Mouse (Mus musculus) heart, adult 8-10 months (tissue): Measurements from ENCODE around the gene Exoc4. TPM values are rescaled to one million over a fixed set of nuclear protein-coding genes. Genes with fewer than 3 reads are reported as not detected.

Experiments used
- DNase-seq: peaks from one replicate; pipeline ENCODE4 v3.0.0; 2022; ENCODE audit warnings: low spot score
- total RNA-seq, 4 experiments: library from RNA; stranded (reverse); gene quantifications; 2 replicates each; pipeline ENCODE4 v1.2.4; 2022

Exoc4 gene
- total RNA-seq, 4 experiments from 2014 or later, result 33.9 to 40.6 (median 36.6) TPM

DNA sequence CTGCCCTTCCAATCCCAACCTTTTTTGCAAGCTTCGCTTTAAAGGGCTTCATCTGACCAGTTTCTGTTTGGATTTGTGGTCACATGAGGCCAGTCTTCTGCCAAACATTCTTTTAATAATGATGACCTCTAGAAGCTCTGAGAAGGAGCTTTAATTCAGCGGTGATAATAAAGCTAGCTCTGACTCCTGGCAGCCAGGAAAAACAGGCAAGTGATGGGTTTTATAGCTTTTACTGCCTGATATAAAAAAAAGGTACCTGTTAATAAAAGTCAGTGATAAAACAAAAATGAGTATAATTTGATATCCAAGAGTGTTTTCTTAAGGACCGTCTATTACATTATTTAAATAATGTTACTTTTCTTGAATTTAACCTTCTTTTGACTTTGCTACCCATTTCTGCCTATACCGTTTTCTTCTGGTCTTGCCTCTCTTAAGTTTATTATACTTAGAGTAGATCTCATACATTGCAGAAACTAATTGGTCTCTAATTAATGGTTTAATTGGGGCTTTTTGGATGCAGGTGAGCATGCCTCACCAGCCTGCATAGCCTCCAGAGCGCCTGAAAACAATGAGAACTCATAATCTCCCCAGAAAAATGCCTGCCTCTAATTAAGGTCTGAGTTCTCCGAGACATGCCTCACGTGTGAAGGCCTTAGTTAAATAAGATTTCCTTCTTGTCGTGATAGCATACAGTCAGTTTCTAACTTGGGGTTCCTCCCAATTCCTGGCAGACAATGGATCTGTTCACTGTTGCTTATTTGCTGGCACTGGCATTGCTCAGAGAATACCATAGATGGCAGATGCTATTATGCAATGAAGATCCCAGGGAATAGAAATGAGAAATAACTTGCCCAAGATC is 681.4 kb downstream of the Exoc4 start:
- no peak for DNase-seq

DNA sequence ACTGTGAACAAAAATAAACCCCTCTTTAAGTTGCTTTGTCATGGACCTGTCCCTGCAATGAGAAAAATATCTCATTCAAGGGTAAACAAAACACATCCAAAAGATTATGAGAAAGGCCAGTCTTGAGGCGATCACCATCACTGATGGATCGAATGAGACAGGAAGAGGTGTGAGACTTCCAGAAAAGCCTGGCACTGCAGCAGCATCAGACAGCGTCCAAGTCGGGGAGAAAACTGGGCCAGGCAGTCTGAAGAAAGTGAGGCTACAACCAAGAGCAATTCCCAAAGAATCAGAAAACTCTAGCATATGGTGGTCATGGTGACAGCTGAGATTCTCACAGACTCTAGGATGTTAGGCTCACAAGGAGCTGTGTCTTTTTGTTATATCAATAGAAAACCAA is 689.0 kb downstream of the Exoc4 start:
- DNase-seq, result no peak

DNA sequence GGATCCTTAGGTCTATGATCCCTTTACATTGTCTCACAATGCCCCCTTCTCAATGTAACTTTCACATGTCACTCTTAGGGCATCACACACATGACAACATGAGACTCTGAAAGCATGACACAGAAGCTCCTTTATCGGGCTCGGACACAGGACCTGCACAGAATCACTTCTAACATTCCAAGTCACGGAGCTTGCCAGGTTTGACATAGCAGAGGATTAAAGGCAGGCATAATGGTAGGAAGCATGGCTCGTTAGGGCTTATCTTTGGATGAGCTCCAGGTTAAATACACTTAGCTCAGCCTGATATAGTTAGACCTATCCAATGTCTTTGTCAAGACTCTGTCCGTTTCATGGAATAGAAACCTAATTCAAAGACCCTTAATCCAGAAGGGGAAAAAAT is 690.3 kb downstream of the Exoc4 start:
- DNase-seq, result no peak

DNA sequence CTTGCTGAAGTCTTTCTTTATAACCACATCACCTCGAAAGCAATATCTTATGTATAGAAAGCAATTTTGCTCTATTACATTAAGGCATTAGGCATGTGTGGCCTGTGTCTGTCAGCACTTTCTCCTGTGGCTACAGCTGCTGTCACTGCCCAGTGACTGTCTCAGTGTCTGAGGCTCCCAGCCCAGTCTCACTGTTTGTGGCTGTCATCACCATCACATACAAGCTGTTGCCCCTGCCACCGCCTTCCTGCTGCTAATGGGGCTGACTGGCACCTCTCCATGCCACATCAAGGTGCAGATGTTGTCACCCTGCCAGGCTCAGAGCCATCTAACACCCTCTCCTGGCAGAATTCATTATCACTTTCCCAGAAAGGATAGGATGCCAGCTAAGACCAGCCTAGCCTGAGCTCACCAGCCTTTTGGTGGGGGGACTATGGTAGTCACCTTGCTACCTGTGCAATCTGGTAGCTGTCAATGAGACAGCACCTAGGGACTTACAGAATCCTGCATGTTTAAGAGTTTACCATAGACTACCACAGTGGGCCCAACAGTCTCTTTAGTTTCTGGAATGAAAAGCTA is 698.1 kb downstream of the Exoc4 start:
- DNase-seq, result no peak

DNA sequence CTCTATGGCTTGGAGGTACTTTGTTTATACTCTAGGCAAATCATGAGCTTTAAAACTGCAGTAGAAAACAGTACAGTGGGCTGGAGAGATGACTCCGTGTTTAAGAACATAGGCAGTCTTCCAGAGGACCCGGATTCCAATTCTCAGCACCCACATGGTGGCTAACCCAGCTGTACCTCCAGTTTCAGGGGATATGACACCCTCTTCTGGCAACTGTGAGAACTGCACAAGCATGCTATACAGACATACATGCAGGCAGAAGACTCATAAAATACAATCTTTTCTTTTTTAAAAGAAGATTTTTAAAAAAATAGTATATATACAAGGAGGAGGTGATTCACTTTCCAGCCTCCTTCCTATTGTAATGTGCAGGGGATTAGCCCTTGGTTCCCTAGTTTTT is 701.2 kb downstream of the Exoc4 start:
- no peak for DNase-seq

DNA sequence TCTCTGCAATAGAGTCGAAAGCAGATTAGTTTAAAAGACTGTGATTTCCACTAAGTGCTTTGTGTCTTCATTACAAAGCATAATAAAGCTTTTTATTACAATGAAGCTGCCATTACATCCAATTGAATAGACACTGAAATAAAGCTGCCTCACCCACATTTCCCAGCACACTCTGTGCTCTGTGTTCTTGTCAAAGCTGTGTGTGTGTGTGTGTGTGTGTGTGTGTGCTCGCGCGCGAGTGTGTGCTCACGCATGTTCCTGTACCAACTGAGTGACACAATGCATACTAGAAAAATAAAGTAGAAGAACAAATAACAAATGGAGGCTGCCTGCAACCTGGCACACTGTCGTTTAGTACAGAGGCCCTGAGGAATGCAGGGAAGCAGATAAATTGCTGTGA is 706.6 kb downstream of the Exoc4 start:
- DNase-seq, result no peak

DNA sequence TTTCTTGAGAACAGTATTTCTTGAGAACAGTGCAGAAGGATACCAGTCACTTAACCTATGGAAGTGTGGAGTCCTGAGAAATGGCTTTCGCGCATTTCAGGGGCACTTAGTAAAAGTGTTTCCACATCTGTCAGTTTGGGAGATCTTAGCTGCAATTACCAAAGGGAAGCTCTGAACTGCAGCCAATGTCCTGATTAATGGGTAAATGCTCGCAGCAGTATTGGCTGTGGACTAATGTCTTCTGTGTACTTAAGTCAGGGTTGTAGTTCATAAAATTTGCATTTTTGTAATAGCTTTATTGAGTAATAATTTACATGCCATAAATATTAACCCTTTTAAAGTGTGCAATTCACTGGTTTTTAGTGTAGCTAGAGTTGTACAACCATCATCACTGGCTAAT is 709.4 kb downstream of the Exoc4 start:
- DNase-seq, result no peak

DNA sequence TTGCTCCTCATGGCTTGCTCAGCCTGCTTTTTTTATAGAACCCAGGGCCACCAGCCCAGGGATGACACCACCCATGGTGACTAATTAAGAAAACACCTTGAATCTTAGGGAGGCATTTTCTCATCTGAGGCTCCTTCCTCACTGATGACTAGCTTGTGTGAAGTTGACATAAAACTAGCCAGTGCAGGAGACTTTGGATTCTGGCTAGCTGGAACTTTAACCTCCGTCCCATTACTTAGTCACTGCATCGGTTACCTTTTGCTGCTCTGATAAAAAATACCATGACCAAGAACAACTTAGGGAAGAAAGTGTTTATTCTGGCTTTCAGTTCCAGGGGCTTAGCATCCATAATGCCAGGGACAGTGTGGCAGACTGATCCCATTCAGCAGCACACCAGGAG is 711.9 kb downstream of the Exoc4 start:
- no peak for DNase-seq

DNA sequence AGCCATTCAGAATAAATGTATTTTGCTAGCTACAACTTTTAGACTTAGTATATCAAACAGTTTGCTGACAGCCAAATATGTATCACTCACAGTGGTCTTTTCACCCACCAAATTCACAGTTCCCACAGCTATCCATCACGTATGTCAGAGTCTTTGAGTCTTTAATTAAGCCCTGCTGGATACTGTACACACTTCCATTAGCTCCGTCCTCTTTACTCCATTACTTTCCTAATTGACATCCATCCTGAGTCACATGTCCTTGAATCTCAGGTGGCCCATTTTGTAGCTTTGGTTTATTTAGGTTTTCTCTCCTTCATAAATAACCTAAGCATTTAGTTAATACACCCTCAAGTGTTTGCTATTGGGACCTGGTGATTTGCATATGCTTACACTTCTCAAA is 714.2 kb downstream of the Exoc4 start:
- DNase-seq, result no peak

DNA sequence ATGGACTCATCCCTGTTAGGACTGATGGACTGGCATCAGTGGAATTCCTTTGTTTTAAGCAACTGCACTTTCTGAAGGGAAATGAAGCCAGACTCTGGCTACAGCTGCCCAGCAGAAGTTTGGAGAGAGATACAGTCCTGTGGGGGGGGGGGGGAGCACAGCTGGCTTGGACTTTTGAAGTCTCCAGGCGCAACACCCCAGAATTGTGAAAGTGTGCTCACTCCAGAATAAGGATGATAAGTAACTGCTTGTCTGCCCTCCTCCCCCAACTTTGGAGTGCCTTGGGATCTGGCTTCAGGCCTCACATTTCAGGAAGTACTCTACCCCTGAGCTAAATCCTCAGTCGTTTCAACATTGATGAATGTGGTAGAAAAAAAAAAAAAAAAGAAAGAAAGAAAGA is 716.7 kb downstream of the Exoc4 start:
- DNase-seq, result no peak

DNA sequence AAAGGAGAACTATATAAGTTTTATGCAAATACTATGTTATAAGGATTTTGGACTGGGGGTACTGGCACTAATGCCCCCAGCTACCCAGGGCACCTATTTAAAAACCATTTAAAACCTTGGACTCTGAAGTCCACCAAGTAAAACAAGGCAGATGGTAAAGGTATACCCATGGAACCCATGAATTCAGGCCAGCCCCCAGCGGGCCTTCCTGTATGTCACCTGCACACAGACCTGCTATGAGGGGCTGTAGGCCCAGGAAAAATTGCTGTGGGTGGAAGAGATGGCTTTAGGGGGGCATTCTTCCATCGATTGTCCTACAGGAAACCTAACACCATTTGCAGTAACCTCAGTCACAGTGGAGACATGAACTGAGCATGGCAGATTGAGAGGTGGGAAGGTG is 719.9 kb downstream of the Exoc4 start:
- no peak for DNase-seq

DNA sequence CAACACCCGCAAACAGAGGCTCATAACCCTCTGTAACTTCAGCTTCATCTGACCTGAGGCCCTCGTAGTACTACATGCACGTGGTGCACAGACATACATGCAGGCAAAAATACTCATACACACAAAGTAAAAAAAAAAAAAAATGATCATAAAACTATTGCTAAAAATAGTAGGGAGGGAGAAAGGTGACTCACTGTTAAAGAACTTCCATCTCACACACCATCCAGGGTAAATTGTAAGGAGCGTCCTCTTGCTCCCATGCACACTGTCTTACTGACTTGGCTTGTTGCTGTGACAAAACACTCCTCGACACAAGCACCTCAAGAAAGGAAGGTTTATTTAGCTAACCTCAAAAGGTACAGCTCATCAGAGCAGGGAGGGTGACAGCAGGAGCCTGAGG is 723.9 kb downstream of the Exoc4 start:
- no peak for DNase-seq

DNA sequence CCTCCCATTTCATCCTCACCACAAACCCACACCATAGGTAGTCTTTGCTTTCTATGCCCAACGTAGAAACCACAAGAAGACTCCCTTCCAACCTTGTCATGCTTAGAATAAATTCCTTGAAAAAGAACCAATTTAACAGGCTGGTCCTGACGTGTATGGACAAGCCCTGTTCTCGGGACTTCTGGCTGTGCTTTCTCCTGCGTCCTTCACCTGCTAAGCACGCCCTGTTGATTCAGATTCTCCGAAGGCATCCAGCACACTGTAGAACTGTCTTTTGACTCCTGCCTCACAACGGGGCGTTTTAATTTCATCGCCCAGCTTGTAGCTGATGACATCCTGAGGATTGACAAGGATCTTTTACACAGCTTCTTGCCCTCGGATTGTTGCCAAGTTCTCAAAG is 727.7 kb downstream of the Exoc4 start:
- no peak for DNase-seq

DNA sequence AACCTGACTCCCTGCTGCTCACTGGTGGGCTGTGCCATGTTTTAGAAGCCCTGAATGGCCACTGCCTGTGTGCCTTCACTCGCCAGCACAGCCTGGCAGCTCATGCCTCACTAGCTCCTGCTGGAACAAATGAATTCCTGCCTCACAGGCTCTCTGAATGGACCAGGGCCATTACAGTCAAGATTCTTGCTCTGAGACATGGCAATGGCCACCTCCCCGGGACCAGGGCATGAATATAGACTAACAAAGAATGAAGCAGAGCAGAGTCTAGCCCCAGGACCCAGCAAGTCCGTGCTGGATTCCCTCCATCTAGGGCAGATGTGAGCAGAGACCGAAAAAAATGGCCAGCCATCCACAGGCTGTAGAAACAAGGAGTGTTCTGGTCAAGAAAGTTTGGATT is 728.6 kb downstream of the Exoc4 start:
- no peak for DNase-seq

DNA sequence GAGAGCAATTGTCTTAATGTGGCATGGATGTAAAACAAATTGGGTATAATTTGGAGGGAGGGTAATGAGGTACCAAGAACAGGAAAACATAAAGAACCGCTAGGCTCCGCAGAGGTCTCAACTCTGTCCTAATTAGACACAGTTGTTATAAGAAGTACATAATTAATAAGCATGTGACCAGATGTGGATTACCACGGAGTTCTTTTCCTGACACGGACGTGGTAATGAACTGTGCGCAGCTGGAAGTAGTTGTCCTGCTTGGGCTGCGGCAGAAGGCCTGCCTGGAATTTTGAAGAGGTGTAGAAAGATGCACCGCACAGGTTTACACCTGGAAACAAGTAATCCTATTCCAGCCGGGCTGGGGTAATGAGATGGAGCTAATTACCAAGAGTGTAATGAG is 729.0 kb downstream of the Exoc4 start:
- DNase-seq, result no peak

DNA sequence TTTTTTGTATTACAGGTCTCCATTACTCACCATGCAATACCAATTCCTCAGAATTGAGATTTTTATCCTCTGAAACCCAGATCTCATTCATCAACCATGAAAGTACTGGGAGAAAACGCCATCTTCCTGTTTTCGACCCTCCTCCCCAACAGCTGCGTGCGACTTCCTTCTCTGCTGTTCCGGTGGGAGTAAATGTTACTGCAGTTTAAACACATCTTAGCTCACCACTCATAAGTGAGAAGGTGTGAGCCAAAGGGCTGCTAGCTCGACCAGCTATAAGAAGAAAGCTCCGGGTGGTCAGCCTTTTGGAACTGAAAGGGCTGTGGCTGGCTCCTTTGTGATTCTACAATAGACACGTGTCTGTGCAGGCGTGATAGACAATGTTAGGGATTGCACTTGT is 733.8 kb downstream of the Exoc4 start:
- no peak for DNase-seq

DNA sequence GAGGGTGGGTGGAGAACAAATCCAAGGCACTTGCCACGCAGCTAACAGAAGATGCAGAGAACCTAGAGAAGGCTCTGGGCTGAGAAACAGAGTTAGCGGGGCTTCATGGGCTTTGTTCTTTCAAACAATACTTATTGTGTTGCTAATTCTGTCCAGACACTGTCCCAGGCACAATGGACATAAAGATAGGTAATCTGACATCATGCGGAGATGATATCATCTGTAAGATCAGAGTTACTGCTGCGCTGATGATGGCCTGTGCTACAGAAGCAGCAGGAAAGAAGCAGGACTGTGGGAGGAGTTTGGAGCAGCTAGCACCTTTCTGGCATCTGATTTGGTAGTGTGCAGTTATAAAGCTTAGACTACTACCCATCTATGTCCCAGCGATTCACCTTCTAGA is 738.2 kb downstream of the Exoc4 start:
- no peak for DNase-seq

DNA sequence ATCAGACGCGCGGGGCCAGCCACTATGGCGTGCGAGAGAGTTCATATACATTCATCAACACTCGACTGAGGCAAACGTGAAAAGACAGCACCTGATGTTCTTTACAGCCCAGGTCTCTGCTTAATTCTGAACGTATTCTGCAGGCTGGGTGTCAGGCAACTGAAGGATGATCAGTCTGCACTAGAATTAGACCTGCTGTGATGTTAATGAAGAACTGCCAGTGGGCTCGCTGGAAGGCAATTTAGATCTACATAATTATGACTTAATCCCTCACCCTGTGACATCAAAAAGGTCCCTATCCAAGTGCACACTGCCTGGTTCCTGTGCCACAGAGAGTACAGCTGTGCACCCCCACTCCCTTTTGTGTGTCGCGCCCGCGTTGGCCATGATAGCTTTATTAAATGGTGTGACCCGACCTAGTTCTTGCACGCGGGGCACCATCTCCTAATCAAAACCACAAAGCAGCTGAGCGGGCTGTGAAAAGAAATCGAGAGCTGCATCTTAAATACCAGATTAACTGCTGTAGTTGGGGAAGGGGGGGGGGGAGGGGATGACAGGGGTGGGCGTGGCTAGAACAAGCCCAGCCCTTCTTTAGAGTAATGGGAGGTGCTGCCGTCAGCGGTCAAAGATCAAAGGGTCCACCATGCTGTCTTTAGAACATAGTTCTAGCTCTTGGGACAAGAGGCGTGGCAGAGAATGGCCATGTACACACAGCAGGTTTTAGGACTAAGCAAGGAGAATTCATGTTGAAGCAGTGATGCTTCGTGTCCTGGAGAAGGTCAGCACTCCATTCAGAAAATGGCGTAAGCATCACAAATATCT is 743.5 kb downstream of the Exoc4 start:
- DNase-seq, result no peak

DNA sequence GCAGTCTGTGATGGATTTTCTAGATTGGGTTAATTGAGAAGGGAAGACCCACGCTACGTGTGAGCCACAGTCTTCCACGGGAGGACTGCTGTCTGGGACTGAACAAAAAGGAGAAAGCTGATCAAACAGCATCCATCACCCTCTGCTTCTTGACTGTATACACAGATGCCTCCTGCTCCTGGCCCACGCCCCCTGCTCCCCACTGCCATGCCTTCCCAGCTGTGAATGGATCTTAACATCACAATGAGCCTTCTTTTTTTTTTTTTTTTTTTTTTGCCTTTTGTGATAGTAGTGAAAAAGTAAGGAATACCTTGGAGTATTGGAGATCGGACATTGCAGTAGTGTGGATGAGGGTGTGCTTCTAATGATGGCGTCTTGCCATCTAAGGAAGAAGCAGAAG is 745.0 kb downstream of the Exoc4 start:
- DNase-seq, result no peak

DNA sequence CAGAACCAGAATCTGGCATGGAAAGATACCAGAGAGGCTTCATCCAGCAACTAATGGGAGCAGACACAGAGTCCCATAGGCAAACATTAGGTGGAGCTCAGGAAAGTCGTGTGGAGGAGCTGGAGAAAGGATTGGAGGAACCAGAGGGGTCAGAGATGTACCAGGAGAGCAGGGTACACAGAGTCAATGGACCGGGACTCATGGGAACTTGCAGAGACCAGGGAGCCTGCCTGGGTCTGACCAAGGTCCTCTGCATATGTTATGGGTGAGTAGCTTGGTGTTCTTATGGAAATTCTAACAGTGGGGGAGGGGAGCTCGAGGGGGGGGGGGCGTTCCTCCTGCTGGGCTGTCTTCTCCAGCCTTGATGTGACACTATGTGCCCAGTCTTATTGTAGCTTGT is 749.7 kb downstream of the Exoc4 start:
- DNase-seq, result no peak

DNA sequence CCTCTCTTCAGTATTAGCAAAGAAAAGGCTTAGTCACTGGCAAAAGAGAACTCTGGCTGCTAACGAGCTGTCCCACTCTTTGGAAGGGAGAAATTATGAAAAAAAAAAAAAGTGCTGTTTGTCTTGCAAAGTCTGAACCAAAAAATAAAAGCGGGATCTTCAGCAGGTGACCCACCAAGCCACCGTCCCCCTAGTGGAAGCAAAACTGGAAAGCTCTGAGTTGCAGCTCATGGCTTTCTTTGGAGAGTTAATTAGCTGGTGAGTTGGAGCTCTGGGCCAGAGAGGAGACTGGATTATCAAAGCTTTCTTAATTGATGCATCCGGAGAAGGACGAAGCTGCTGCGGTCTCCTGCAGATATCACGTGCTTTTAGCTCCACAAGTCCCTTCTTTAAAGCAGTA is 750.6 kb downstream of the Exoc4 start:
- no peak for DNase-seq

DNA sequence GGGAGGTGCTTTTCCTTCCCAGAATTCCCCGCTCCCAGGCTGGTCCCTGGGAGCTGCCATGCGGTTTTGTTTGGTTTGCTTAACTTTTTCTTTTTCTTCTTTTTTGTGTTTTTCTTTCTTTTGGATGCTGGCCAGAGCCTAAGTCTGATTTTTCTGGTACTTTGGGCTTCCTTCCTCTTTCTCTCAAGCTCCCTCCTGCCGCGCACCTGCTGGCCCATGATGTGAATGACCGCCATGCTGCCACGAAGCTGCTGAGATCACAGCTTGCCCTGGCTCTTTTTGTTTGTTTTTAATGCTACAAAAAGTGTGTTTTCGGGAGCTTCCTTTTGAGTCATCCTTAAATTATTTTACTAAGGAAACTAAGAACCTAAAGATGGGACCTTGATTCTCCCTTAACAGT is 751.8 kb downstream of the Exoc4 start:
- no peak for DNase-seq

DNA sequence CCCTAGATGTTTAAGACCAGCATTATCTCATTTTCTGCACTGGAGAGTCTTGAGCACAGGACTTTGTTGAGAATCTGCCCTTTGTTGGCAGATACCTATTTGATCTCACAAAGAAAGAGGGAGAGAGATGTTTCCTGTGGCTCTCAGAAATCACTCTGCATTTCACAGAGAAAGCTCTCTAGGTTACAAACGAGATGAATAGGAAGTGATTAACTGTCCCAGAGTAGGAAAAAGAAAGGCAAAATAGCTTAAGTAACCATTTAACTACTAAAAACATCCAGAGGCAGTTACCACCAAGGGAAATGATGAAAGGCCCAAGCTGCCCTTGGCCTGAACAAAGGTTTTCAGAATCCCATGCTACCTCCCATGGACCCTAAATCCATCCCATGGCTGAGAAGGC is 754.1 kb downstream of the Exoc4 start:
- no peak for DNase-seq
